Mouse (Mus musculus): ENCODE data around the gene Hsd3b2.

- TF ChIP-seq CTCF (IDR thresholded peaks at IDR 0.05; ENCODE audit: insufficient read depth, low read depth, low read length) (no peak), POLR2A (IDR thresholded peaks at IDR 0.05; ENCODE audit: insufficient read depth, low read depth, low read length) (no peak)
Observed at GRCm38 (mm10) chr3:98724376-98724775, at the start of gene Hsd3b2.

All from olfactory bulb, adult 2 months (tissue).